Mouse (Mus musculus) heart, postnatal 36 days (tissue): ENCODE measurements around the gene Dot1l. TPM values are rescaled to one million over a fixed set of nuclear protein-coding genes. Genes with fewer than 3 reads are reported as not detected.

ENCODE experiments used
- microRNA-seq, 2 experiments: library from miRNA; unstranded; fragments of <30 nt; microRNA quantifications; one replicate each; pipeline ENCODE4 v1.2.0; 2021; ENCODE audit warnings: borderline number of aligned reads in 2 of 2
- total RNA-seq, 2 experiments: library from RNA; stranded (reverse); gene quantifications; 2 replicates each; pipeline ENCODE4 v1.2.3; 2021

The Dot1l gene
- total RNA-seq, 2 experiments from 2014 or later = 22.5 to 27.0 TPM

Small RNAs within 50 kb of the gene (microRNA-seq; reads per million reads assigned to microRNA genes)
- gene Mir1982 = 0 to 2.0 reads per million in 2 experiments

Other genes starting within 250 kb of the Dot1l start
- gene Atp8b3, start 216.1 kb upstream of the Dot1l start, total RNA-seq = not detected
- 10 to 100 TPM; 12.3 to 13.7 TPM for gene Rexo1, start 193.6 kb upstream of the Dot1l start, total RNA-seq
- gene Klf16, start 177.9 kb upstream of the Dot1l start, total RNA-seq = 1 to 10 TPM; 3.6 to 4.5 TPM
- 10 to 100 TPM; 48.3 to 51.2 TPM for gene Abhd17a, start 164.9 kb upstream of the Dot1l start, total RNA-seq
- gene Scamp4, start 152.3 kb upstream of the Dot1l start, total RNA-seq = 10 to 100 TPM; 19.7 to 22.1 TPM
- 1 to 10 TPM in 1 of 2 experiments, under 1 TPM in 1; 0.49 to 1.4 TPM for gene Adat3, start 152.3 kb upstream of the Dot1l start, total RNA-seq
- gene Gm49322, start 149.2 kb upstream of the Dot1l start, total RNA-seq = under 1 TPM; 0.41 to 0.58 TPM
- gene Csnk1g2, start 132.4 kb upstream of the Dot1l start, total RNA-seq = 100 to 1,000 TPM; 111 to 119 TPM
- gene Btbd2, start 98.1 kb upstream of the Dot1l start, total RNA-seq = 10 to 100 TPM; 45.5 to 46.8 TPM
- 100 to 1,000 TPM; 223 to 233 TPM for gene Mknk2, start 77.1 kb upstream of the Dot1l start, total RNA-seq
- gene Mob3a, start 53.2 kb upstream of the Dot1l start, total RNA-seq = 1 to 10 TPM; 5.3 to 6.7 TPM
- 1 to 10 TPM; 2.5 to 2.9 TPM for gene Izumo4, start 53.0 kb upstream of the Dot1l start, total RNA-seq
- 10 to 100 TPM; 35.1 to 43.5 TPM for gene Ap3d1, start 12.9 kb upstream of the Dot1l start, total RNA-seq
- 10 to 100 TPM; 29.5 to 29.7 TPM for gene Sf3a2, start 43.0 kb downstream of the Dot1l start, total RNA-seq
- gene Plekhj1, start 43.4 kb downstream of the Dot1l start, total RNA-seq = 10 to 100 TPM; 29.3 to 31.3 TPM
- under 1 TPM; 0.22 to 0.53 TPM for gene Amh, start 50.0 kb downstream of the Dot1l start, total RNA-seq
- gene Jsrp1, start 58.3 kb downstream of the Dot1l start, total RNA-seq = under 1 TPM in 1 of 2 experiments, not detected in 1; 0.46 TPM
- 100 to 1,000 TPM; 850 to 884 TPM for gene Oaz1, start 71.5 kb downstream of the Dot1l start, total RNA-seq
- gene Lingo3, start 88.8 kb downstream of the Dot1l start, total RNA-seq = 1 to 10 TPM; 6.4 to 8.9 TPM
- 10 to 100 TPM; 19.6 to 25.4 TPM for gene Lsm7, start 100.0 kb downstream of the Dot1l start, total RNA-seq
- 10 to 100 TPM; 15.6 to 19.1 TPM for gene Sppl2b, start 100.1 kb downstream of the Dot1l start, total RNA-seq
- gene Tmprss9, start 116.6 kb downstream of the Dot1l start, total RNA-seq = not detected
- 100 to 1,000 TPM; 129 to 145 TPM for gene Timm13, start 145.8 kb downstream of the Dot1l start, total RNA-seq
- 1 to 10 TPM; 3.6 to 4.9 TPM for gene Lmnb2, start 163.0 kb downstream of the Dot1l start, total RNA-seq
- 10 to 100 TPM; 11.0 to 18.7 TPM for gene Gadd45b, start 174.9 kb downstream of the Dot1l start, total RNA-seq